Mouse (Mus musculus) lung, embryonic 16.5 days (tissue): ENCODE measurements around the gene Fcor. TPM values are rescaled to one million over a fixed set of nuclear protein-coding genes. Genes with fewer than 3 reads are reported as not detected.

Experiments
- ATAC-seq: fragments of 200-750 bp; cut with Nextera tagmentation; 2 replicates; pipeline ENCODE4 v1.8.0; 2017; ENCODE audit warnings: low read depth, mild to moderate bottlenecking, moderate library complexity
- H3K27ac ChIP-seq: fragments of 300-500 bp; sonication (generic); 2 replicates; pipeline ENCODE4 v1.5.1; 2014; ENCODE audit warnings: mild to moderate bottlenecking, control low read depth, low read length
- H3K27me3 ChIP-seq: fragments of 300-500 bp; sonication (generic); 2 replicates; pipeline ENCODE4 v1.6.1; 2014; ENCODE audit warnings: low read depth, low read length, mixed read lengths; ENCODE audit not compliant: control insufficient read depth, insufficient read depth
- H3K36me3 ChIP-seq: fragments of 300-500 bp; sonication (generic); 2 replicates; pipeline ENCODE4 v1.6.1; 2014; ENCODE audit warnings: low read length; ENCODE audit not compliant: control insufficient read depth, insufficient read depth
- H3K4me1 ChIP-seq: fragments of 300-500 bp; sonication (generic); replicated peaks from 2 replicates; pipeline ENCODE4 v1.6.1; 2014; ENCODE audit warnings: low read length, mixed read lengths; ENCODE audit not compliant: control insufficient read depth, insufficient read depth
- H3K4me2 ChIP-seq: fragments of 300-500 bp; sonication (generic); 2 replicates; pipeline ENCODE4 v1.6.1; 2014; ENCODE audit warnings: low read depth, low read length, control low read depth
- H3K4me3 ChIP-seq: fragments of 300-500 bp; sonication (generic); 2 replicates; pipeline ENCODE4 v1.5.1; 2014; ENCODE audit warnings: mild to moderate bottlenecking, low read length, control low read depth
- H3K9ac ChIP-seq: fragments of 300-500 bp; sonication (generic); 2 replicates; pipeline ENCODE4 v1.6.1; 2014; ENCODE audit warnings: low read length, control low read depth
- H3K9me3 ChIP-seq: fragments of 300-500 bp; sonication (generic); 2 replicates; pipeline ENCODE4 v1.6.1; 2016; ENCODE audit warnings: low read length; ENCODE audit not compliant: control insufficient read depth
- WGBS: fragments of 180-500 bp; shearing (Covaris S2); extraction: QIAGEN DNeasy Blood & Tissue Kit; methylation state at CpG from one replicate; pipeline ENCODE4 v1.1.7; 2014; 5-methylcytosine and 5-hydroxymethylcytosine counted together
- polyA plus RNA-seq: library from polyadenylated mRNA; unstranded; fragments of >200 nt; fragmentation: Nextera tagmentation; extraction: Ambion mirVana; gene quantifications from 2 replicates; pipeline ENCODE4 v1.2.1, GENCODE M21; 2015

Fcor gene
- polyA plus RNA-seq, 1 experiment from 2014 or later = 10.0 TPM

DNA sequence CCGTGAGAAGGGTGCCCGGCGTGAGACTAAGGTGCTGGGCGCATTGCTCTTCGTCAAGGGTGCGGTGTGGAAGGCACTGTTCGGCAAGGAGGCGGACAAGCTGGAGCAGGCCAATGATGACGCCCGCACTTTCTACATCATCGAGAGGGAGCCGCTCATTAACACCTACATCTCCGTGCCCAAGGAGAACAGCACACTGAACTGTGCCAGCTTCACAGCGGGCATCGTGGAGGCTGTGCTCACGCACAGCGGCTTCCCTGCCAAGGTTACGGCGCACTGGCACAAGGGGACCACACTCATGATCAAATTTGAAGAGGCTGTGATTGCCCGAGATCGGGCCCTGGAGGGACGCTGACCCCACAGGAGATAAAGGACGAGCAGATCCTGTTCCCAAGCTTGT is 7.1 kb upstream of the Fcor start:
- Histone ChIP-seq H3K9ac (no peak overlapping the region), H3K27ac (no peak overlapping the region), H3K36me3 (peaks cover 31% of the 10 kb centered on the region), H3K4me3 (no peak overlapping the region), H3K9me3 (no peaks in the 10 kb centered on the region; the same call in 1 of the 2 replicates), H3K27me3 (no peaks in the 10 kb centered on the region), H3K4me2 (no peak overlapping the region), H3K4me1 (peaks cover 12% of the 10 kb centered on the region)
- WGBS = 94% methylated on average over 23 of the region's 23 CpGs
- ATAC-seq = no peak

DNA sequence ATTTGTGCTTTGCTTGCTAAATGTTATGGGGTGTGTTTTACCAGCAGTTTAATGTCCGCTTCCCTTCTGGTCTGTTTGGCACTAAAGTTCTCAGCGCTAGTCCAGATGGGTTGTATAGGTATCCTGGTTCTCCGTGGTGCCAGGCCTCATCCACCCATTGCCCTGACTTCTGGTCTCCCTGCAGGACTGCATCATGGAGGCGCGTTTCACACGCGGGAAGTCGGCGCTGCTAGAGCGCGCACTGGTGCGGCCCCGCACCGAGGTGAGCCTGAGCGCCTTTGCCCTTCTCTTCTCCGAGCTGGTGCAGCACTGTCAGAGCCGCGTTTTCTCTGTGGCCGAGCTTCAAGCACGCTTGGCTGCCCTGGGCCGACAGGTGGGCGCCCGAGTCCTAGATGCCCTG is 6.7 kb upstream of the Fcor start:
- WGBS = 95% methylated on average over 23 of the region's 23 CpGs
- Histone ChIP-seq H3K9me3 (no peaks in the 10 kb centered on the region; the same call in 1 of the 2 replicates), H3K4me1 (peaks cover 12% of the 10 kb centered on the region), H3K9ac (no peak overlapping the region), H3K27me3 (no peaks in the 10 kb centered on the region), H3K27ac (no peak overlapping the region), H3K4me2 (no peak overlapping the region), H3K4me3 (no peak overlapping the region), H3K36me3 (peaks cover 31% of the 10 kb centered on the region)
- ATAC-seq = no peak

DNA sequence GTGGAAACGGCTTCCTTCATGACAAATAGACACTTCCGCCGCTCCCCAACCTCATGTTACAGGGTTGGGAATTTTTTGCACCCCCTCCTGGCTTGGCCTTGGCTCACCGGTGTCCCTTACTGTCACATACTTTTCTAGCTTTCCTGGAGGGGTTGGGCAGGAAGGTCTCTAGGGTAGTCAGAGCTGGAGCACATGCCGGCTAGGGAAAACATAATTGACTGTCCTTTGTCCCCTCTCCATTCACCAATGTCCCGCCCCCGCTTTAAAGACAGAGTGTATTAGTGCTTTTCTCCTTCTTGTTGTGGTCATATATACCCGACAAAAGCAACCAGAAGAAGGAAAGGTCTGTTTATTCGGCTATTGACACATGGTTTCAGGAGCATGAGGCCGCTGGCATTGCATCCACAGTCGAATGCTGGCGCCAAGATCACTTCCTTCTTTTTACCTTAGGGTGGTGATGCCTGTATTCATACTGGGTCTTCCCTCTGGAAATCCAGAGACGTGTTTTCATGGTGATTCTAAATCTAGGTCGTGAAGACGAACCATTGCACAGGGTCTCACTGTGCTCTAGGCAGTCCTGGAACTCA is 4.9 kb upstream of the Fcor start:
- 3% methylated on average over 15 of the region's 15 CpGs for WGBS
- peak; percentile 10; the same call in 1 of the 2 replicates for ATAC-seq
- Histone ChIP-seq H3K36me3 (peaks cover 28% of the 10 kb centered on the region), H3K9ac (peak overlapping the region; percentile 98), H3K4me1 (peaks cover 14% of the 10 kb centered on the region), H3K4me2 (peak overlapping the region; percentile 76), H3K9me3 (no peaks in the 10 kb centered on the region; the same call in 1 of the 2 replicates), H3K27ac (peak overlapping the region; percentile 95), H3K27me3 (no peaks in the 10 kb centered on the region), H3K4me3 (peak overlapping the region; percentile 62)

DNA sequence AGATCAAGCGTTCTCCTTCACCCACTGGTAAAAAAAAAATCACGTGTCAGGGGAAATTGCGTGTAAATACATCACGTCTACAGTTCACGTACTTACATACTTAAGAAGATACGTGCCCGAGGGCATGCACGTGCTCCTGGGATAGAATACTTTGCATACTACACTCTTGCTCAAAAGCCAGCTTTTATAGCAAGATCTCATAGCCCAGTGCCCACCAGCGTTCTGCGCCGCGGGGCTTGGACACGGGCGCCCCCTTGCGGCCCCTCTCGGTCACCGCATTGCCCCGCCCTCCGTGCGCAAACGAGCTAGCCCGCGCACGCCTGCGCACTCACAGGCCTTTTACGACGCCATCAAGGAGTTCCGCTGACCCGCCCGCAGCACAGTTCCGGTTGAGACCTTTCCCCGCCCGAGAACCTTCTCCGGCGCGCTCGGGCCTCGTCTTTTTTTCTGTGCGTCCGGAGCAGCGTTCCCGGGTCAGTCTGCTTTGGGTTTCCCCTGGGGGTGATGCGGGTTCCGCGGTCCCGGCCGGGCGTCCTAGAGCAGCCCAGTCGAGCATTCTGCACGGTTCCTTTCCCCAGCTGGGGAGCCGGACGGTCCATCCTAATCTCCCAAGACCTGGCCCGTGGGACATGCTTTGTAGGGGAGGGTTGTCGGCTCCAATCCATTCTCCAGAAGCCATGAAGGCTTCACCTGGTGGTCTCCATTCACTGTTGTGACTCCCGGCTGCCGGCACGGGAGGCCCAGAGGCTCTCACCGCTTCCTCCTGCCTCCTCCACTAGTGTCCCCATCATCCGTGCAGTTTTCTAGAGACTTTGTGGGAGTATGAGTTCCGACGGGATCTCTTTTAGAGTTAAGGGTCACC is 4.2 kb upstream of the Fcor start, which contains the start of gene Trappc5:
Gene Trappc5, plus strand, starts transcription at position 169 of the 862 bp plus-strand sequence.
- peaks cover 26% of the 10 kb centered on the region for H3K36me3 ChIP-seq
- no peaks in the 10 kb centered on the region for H3K27me3 ChIP-seq
- WGBS = under 1% methylated on average over 61 of the region's 61 CpGs
- peak within 1 kb of the TSS; percentile 62 for H3K4me3 ChIP-seq
- H3K27ac ChIP-seq = peak within 1 kb of the TSS; percentile 95
- H3K9me3 ChIP-seq = no peaks in the 10 kb centered on the region; the same call in 1 of the 2 replicates
- peak within 1 kb of the TSS; percentile 76 for H3K4me2 ChIP-seq
- peaks cover 14% of the 10 kb centered on the region for H3K4me1 ChIP-seq
- peak within 1 kb of the TSS; percentile 98 for H3K9ac ChIP-seq
- ATAC-seq = peak; percentile 90

DNA sequence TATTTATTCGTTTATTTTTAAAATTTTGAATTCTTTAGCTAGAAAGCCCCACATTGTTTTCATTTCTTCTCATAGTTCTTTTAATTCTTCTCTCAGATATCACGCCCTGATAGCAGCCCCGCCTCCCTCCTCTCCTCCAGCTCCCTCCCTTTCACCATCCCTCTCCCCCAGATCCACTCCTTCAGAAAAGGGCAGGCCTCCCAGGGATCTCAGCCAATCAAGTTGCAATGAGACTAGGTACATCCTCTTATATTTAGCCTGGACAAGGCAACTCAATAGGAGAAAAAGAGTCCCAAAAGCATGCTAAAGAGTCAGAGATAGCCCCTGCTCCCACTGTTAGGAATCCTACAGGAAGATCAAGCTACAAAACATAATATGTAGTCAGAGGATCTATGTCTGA is 2.5 kb upstream of the Fcor start:
- no peak overlapping the region for H3K4me2 ChIP-seq
- no peaks in the 10 kb centered on the region; the same call in 1 of the 2 replicates for H3K9me3 ChIP-seq
- H3K9ac ChIP-seq = no peak overlapping the region
- no peak overlapping the region for H3K4me3 ChIP-seq
- no peak for ATAC-seq
- no peak overlapping the region for H3K27ac ChIP-seq
- H3K27me3 ChIP-seq = no peaks in the 10 kb centered on the region
- H3K36me3 ChIP-seq = peaks cover 12% of the 10 kb centered on the region
- 41% methylated on average over 3 of the region's 3 CpGs for WGBS
- H3K4me1 ChIP-seq = peaks cover 14% of the 10 kb centered on the region

DNA sequence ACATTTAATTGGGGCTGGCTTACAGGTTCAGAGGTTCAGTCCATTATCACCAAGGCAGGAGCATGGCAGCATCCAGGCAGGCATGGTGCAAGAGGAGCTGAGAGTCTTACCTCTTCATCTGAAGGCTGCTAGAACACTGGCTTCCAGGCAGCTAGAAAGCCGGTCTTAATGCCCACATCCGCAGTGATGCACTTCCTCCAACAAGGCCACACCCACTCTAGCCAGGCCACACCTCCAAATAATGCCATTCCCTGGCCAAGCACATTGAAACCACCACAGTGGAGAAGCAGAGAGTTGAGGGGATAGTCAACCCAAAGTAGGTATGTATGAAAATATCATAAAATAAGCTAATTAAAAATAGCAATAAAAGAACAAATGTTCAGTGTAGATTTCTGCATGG is 1.8 kb downstream of the Fcor start:
- H3K4me3 ChIP-seq = no peak overlapping the region
- no peaks in the 10 kb centered on the region for H3K27me3 ChIP-seq
- H3K9ac ChIP-seq = no peak overlapping the region
- H3K27ac ChIP-seq = no peak overlapping the region
- 80% methylated on average over 2 of the region's 2 CpGs for WGBS
- peaks cover 2% of the 10 kb centered on the region; the same call in 1 of the 2 replicates for H3K4me1 ChIP-seq
- no peaks in the 10 kb centered on the region for H3K9me3 ChIP-seq
- no peaks in the 10 kb centered on the region for H3K36me3 ChIP-seq
- no peak for ATAC-seq
- no peak overlapping the region for H3K4me2 ChIP-seq

DNA sequence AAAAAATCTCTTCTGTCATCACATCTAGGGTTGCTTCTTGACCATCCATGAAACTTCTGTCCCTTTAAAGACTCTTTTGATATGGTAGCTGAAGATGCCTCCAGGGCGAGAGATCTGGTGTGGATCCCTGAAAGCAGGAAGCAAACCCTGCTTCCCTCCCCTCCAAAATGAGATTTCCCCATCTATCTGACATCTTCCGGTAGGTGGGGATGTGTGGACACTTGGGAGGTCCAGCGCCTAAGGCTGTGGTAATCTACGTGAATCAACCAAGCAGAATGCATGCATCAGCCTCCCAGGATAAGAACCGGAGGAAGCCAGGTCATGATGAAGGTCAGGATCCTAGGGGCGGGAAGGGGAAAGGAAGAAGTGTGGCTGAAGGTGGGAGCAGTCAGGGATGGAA is 6.7 kb downstream of the Fcor start, which contains the start of gene Mcemp1:
Gene Mcemp1, plus strand, starts transcription at position 248 of the 400 bp plus-strand sequence.
- no peaks in the 10 kb centered on the region for H3K27me3 ChIP-seq
- H3K4me1 ChIP-seq = no peaks in the 10 kb centered on the region
- H3K27ac ChIP-seq = no peak within 1 kb of the TSS
- H3K9me3 ChIP-seq = no peaks in the 10 kb centered on the region
- 72% methylated on average over 6 of the region's 6 CpGs for WGBS
- no peak within 1 kb of the TSS for H3K4me3 ChIP-seq
- H3K36me3 ChIP-seq = no peaks in the 10 kb centered on the region
- no peak for ATAC-seq
- no peak within 1 kb of the TSS for H3K9ac ChIP-seq
- no peak within 1 kb of the TSS for H3K4me2 ChIP-seq

DNA sequence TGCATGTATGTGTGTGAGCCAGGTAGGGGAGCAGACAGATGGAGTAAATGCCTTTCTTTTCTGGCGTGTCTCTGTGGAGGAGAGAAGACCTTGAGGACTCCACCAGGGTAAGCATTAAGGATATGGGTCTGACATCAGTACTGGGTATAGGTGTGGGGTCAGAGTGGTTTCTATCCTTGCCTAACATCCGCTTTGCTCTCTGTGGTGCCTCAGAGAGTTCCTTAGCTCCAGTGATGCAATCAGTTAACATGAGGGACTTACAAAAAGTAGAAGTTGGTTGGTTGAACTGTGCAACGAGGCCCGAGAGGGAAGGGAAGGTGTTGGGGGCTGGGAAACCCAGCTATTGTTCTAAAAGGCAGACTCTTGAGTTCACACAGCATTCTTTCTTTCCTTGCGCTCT is 7.8 kb downstream of the Fcor start:
- H3K4me3 ChIP-seq = no peak overlapping the region
- no peaks in the 10 kb centered on the region for H3K27me3 ChIP-seq
- H3K4me2 ChIP-seq = no peak overlapping the region
- H3K9me3 ChIP-seq = no peaks in the 10 kb centered on the region
- WGBS = 45% methylated on average over 5 of the region's 5 CpGs
- no peaks in the 10 kb centered on the region for H3K36me3 ChIP-seq
- ATAC-seq = no peak
- no peak overlapping the region for H3K9ac ChIP-seq
- no peaks in the 10 kb centered on the region for H3K4me1 ChIP-seq
- no peak overlapping the region for H3K27ac ChIP-seq

DNA sequence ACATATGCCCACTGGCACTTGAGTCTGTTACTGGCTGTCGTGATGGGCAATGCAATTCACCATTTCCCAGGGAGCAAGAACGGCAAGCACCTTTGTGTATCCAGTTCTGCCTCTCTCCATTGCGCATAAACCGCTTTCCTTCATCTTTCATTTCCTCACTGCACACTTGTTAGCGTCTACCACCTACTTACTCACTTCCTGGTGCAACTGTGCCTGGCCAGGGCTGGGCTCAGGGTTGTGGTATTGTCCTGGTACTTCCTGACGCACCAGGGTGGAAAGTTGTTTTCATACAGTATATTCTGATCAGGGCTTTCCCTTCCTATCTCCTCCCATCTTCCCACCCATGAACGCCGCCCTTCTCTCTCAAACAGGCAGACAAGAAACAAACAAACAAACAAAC is 11.3 kb downstream of the Fcor start:
- WGBS = 61% methylated on average over 8 of the region's 8 CpGs
- no peaks in the 10 kb centered on the region for H3K9me3 ChIP-seq
- no peaks in the 10 kb centered on the region for H3K4me1 ChIP-seq
- no peaks in the 10 kb centered on the region for H3K27me3 ChIP-seq
- no peak overlapping the region for H3K9ac ChIP-seq
- ATAC-seq = no peak
- no peak overlapping the region for H3K4me2 ChIP-seq
- H3K27ac ChIP-seq = no peak overlapping the region
- no peak overlapping the region for H3K4me3 ChIP-seq
- H3K36me3 ChIP-seq = no peaks in the 10 kb centered on the region
